Mouse (Mus musculus): ENCODE data around the gene Ppp1r18.

DNA sequence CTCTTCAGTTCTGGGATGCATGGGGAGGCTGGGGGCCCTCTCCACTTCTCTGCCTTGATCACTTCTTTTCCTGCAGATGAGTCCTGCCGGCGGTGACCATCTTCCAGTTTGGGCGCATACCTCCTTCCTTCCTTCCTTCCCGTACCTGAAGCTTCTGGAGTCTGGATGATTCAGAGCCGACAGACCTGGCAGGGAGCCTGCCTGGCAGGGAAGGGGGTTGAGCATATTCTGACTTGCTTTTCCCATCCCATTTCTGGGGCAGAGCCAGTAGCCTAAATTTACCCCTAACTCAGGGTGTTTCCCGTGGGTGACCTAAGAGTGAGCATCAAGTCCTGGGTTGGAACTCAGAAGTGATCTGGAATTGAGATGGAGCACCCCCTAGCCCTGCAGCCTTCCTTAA lies 9.3 kb downstream of the Ppp1r18 start:
- TF ChIP-seq POLR2AphosphoS2 (IDR thresholded peaks at IDR 0.05; ENCODE audit: insufficient read length, low read depth), result no peak
- no peak for TF ChIP-seq USF1 (IDR thresholded peaks at IDR 0.05; ENCODE audit: low read depth)
- no peak for TF ChIP-seq MYOD1 (IDR thresholded peaks at IDR 0.05; ENCODE audit: control insufficient read depth in 1 of 3, insufficient read length in 2 of 3, low read depth in 2 of 3)
- TF ChIP-seq REST (IDR thresholded peaks at IDR 0.05; ENCODE audit: insufficient read depth, insufficient read length), result no peak
- TF ChIP-seq POLR2A (IDR thresholded peaks at IDR 0.05; ENCODE audit: insufficient read length, low read depth), result no peak
- TF ChIP-seq E2F4 (IDR thresholded peaks at IDR 0.05; ENCODE audit: insufficient read depth), result no peak
- TF ChIP-seq MAX (IDR thresholded peaks at IDR 0.05; ENCODE audit: low read depth), result no peak
- TF ChIP-seq TCF12 (IDR thresholded peaks at IDR 0.05; ENCODE audit: insufficient read depth, poor library complexity, severe bottlenecking), result no peak
- no peak for TF ChIP-seq TCF3 (IDR thresholded peaks at IDR 0.05; ENCODE audit: insufficient read length, low read depth)
- no peak for TF ChIP-seq CEBPB (IDR thresholded peaks at IDR 0.05; ENCODE audit: insufficient read depth, poor library complexity, severe bottlenecking)
